Mouse (Mus musculus): ENCODE results near the gene Spin2g. TPM values are rescaled to one million over a fixed set of nuclear protein-coding genes. Genes with fewer than 3 reads are reported as not detected.
"Not testable (repeated sequence)": the region's sequence is repeated elsewhere in the genome, so short reads cannot be mapped to it uniquely, and the experiment has no call there.

The Spin2g gene
- total RNA-seq (2017) = not detected in 2 replicates

DNA sequence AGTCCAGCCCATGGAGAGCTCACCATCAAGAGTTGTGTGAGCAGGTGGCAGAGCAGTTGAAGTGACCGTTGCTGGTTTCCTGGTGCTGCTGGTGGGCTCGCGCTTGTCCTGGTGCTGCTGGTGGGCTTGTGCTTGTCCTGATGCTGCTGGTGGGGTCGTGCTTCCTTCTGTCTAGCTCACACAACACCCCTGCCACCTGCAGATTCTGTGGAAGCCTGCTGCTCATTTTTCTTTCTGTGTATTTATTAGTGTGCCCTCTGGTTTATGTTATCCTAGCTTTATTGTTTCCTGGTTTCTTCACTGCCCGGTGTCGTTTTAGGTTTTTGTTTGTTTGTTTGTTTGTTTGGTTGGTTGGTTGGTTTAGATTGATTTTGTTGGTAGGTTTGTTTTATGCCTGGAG, at the start of gene Spin2g:
TSS of gene Spin2g (minus strand) at position 101 of the 400 bp plus-strand sequence.
- not testable (repeated sequence) for ATAC-seq (replicated peaks; ENCODE audit: low read depth, poor library complexity, severe bottlenecking)

Other genes with a start within 250 kb of the Spin2g start
- gene Btbd35f9, start 77.2 kb downstream of the Spin2g start, total RNA-seq (2017) = not detected in 2 replicates
- not detected in 2 replicates for gene Btbd35f8, start 211.8 kb upstream of the Spin2g start, total RNA-seq (2017)